Mouse (Mus musculus): ENCODE data around the gene Cdk5r2. TPM values are rescaled to one million over a fixed set of nuclear protein-coding genes. Genes with fewer than 3 reads are reported as not detected.
A peak's percentile ranks its signal among the peaks of the same experiment; 100 is the strongest.

Cdk5r2 gene
- total RNA-seq, 1 experiment from 2014 or later, result 4.1 TPM

DNA sequence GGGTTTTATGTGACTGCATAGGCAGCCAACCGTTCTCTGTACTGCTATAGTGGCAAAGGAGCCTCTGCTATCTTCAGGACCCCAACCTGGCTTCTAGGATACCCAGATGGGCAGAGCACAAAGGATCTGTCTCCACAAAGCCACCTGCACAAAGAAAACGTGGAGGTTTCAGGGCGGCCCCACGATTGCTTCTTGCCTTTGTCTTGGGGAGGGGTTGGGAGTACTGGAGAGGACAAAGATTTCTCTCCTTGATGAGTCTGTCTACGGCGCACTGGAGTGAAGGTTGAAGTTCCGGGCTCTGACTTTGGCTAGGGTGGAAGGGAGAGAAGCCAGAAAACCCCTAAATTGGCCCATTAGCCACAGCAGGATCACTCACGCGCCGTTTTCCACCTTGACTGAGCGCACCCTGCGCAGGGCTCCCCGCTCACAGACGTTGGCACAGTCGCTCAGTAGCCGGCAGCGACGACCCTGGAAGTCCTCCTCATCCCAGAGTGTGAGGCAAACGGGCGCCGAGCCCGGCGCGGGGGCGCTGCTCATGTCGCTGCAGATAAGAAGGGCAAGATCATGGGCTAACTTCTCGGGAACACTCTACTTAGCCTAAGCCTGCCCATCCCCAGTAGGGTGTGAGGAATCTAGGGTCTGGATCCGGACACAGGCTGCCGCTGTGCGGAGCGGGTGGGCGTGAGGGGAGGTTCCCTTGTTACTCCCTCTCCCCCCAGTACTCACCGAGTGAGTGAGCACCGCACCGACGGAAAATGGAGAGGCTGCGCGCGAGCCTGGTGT is 37.8 kb downstream of the Cdk5r2 start:
- no peak for DNase-seq

DNA sequence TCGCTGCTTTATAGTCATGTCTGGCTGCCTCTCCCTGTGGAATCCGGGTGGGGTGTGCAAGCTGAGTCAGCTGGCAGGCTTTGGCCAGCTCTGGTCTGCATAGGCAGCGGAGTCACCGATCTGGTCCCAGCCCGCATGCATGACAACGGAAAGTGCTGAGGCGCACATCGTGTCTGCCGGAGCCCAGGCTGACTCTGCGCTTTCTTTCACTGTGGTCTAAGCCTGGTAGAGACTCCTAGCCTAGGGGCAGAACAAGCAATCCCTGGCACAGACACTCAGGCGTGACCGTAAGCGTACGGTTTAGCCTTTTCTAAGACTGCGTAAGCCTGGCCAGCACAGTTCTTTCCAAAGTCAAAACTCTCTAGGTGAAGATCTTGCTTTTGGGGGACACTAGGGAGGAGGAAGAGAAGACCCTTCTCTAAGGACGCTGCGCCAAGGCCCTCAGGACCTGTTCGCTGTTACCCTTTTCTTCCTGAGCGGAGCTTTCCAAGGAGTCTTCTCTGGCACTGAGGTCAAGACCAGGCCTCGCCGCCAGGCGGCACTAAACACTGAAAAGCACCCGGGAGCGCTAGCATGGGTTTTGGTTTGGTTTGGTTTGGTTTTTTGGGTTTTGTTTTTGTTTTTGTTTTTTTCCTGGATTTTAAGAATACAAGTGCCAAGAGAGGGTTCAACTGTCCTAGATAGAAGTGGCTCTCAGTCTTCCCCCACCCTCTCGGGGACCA is 38.6 kb downstream of the Cdk5r2 start, which contains the start of gene Cryba2:
TSS of gene Cryba2 (minus strand) at position 10 of the 722 bp plus-strand sequence.
- peak; percentile 70 for DNase-seq

- DNase-seq, result peak; percentile 83
Observed at GRCm38 (mm10) chr1:74894966-74895365, 40.2 kb downstream of the Cdk5r2 start.

DNA sequence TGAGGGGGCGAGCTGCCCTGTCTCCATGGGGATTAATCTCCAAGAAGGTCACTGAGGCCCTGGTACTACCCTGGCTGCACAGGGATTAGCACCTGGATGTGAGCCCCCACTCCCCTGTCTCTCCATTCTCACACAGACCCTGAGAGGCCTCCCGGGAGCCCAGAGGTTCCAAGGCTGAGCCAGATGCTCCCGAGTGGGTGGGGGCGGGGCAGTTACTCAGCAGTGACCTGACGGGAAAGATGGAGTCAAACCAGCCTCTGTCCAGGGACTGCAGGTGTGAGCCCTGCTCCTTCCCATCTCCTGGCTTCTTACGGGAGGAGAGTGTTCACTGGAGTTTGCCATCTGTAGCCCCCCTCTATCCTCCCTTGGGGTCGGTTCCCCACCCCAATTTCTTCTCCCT is 43.2 kb downstream of the Cdk5r2 start:
- peak; percentile 19 for DNase-seq

DNA sequence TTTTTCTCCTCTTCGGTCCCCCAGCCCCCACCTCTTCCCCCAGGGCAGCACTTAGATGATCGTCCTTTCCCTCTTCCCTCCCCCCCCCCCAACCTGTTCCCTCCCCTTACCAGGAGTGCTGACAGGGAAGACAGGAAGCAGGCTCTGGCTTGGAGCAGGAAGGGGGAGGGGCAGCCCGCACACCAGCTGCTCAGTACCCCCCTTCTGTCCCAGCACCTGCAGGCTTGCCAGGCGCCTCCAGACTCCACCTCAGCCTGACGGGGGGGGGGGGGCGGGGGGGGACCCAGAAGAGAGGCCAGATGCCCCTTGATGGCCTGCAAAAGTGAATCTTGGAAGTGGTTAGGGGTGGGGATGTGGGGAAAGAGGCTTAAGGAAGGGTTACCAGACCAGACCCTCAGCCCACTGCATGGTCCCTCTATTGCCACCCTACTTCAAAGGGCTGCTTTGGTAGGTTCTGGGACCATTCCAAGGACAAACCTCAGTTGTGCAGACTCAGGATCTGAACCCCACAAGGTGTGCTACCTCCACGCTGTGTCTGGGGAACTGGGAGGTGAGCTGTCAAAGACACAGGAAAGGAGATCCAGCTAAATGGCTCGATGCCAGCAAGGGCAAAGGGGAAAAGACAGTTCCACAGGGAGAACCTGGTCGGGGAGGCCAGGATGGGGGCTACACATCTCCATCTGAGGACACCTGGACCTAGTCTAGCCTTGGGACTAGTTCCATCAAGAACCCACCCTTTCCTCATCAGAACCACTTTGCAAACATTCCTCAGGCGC is 44.1 kb downstream of the Cdk5r2 start:
- peak; percentile 43 for DNase-seq

DNA sequence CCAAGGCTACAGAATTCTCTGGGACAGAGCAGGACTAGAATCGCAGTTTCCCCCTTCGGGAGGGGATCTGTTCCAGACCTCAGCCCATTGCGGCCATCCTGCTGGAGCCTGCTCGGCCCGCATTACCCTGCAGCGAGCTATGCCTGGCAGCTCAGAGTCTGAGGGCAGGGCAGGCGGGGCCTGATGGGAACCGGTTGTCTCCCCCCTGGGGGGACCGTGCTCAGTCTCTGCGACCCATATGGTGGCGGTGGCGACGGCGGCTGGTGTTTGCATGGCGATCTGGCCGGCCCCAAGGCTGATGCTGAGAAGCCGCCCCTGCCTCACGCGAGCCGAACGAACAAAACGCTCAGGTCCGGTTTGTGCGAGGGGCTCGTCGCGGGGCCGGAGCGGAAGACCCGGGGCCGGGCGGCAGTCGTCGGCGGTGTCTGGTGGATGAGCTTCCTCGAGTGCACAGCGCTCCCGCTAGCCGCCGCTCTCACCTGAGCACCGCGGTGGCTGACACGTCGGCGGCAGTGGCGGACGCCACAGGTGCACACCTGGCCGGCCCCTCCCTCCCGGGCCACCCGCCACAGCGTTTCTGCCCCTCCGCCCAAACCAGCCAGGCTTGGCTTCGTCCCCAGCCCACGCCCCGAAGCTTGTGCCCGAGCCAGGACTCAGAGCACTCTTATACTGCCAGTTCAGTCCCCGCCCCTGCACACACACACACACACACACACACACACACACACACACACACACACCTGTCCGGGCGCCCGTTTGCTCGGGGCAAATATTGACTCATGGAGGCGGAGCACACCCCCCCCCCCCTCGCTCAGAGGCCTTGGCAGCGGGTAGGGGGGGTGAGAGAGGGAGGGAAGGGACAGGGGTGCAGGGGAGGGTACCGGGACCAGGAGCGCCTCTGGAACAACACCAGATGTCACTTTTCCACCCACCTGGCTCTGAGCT is 45.9 kb downstream of the Cdk5r2 start:
- DNase-seq, result peak; percentile 48

DNA sequence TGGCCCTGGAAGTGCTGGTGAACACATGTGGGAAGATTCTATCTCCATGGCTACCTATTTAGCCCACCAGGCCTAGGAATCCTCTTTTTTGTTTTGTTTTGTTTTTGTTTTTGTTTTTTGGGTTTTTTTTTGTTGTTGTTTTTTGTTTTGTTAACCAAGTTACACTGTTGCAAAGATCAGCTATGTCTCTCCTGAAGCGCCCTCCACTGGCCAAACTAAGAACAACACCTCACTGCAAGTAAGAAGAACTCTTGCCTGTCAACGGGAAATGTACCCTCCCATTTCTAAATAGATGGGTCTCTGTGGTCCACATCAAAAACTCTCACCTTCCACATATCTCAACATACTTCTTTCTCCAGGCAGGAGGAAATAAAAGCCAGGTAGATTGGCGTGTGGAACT is 47.0 kb downstream of the Cdk5r2 start:
- peak; percentile 74 for DNase-seq

DNA sequence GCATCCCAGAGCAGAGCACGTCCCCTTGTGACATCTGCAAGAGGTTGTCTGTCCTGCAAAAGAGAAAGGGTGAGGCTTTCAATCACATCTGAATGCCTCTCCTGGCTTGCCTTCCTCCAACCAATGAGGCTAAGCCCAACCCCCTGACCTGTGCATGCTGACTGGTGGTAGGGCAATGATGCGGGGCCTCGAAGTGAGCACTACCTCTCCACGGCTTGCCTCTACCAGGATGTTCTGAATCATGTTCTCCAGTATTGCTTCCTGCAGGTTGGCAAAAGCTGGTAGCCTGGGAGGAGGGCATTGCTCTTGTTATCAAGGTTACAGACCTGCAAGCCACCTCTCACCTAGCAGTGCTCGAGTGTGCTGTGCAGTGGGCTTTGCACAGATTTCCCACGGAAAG is 47.5 kb downstream of the Cdk5r2 start:
- peak; percentile 17 for DNase-seq

Small RNAs within 50 kb of the gene (microRNA-seq; reads per million reads assigned to microRNA genes)
- 33,755 to 43,736 reads per million in 2 experiments for gene Mir375

Other genes starting within 250 kb of the Cdk5r2 start
- 19.2 and 21.5 TPM in 2 replicates for gene Ttll4, start 193.2 kb upstream of the Cdk5r2 start, total RNA-seq (2021)
- gene Cyp27a1, start 141.4 kb upstream of the Cdk5r2 start, total RNA-seq (2021), result 26.0 and 27.2 TPM in 2 replicates
- gene Prkag3, start 105.7 kb upstream of the Cdk5r2 start, total RNA-seq (2021), result 0.15 TPM in 1 of 2 replicates, not detected in the other
- 2.4 and 3.2 TPM in 2 replicates for gene Wnt6, start 83.0 kb upstream of the Cdk5r2 start, total RNA-seq (2021)
- 0.30 TPM in 2 replicates for gene Wnt10a, start 63.4 kb upstream of the Cdk5r2 start, total RNA-seq (2021)
- 1.0 and 1.8 TPM in 2 replicates for gene Fev, start 30.5 kb downstream of the Cdk5r2 start, total RNA-seq (2021)
- 0.44 and 1.2 TPM in 2 replicates for gene Cryba2, start 38.2 kb downstream of the Cdk5r2 start, total RNA-seq (2021)
- gene Cfap65, start 80.7 kb downstream of the Cdk5r2 start, total RNA-seq (2021), result not detected in 2 replicates
- 0.22 TPM in 1 of 2 replicates, not detected in the other for gene Ihh, start 96.7 kb downstream of the Cdk5r2 start, total RNA-seq (2021)